Mouse (Mus musculus): Measurements from ENCODE around the gene Plpp3. TPM values are rescaled to one million over a fixed set of nuclear protein-coding genes. Genes with fewer than 3 reads are reported as not detected.

The Plpp3 gene
- total RNA-seq, 2 experiments from 2014 or later: 157 to 169 TPM

DNA sequence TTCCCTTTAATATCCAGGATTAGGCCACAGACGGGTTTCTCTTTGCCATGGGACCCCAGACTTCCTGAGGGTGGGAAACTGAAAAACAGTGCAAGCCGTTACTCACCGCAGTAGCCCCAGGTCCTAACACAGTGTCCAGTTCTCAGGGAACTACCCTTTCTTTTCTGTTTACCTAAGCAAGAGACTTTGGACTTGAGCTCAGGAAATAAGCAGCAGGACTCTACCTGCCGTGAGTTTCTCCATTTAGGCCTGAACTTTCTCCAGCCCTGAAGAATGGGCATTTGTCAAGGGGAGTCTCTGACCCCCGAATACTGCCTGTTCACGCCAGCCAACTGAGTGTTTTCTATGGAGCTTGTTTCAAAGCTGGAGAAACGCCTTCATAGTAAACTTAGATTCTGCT, 31.7 kb downstream of the Plpp3 start:
- DNase-seq: no peak

DNA sequence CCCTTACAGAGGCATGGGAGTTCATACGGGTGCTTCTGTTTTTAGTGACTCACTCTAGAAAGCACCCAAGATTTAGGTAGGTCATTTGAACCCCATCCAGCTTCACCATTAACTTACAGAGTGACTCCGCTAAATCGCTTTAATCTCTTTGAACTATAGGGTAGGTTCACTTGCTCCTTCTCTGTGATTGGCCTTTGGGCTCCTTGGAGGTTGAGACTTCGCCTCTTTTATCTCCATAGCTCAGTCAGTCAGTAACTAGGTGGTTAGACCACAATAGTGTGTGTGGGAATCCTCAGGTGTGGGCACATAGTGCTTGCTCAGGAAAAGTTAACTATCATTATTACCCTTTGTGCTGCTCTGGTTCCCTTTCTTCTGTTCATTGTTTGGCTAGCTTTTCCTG, 33.7 kb downstream of the Plpp3 start:
- no peak for DNase-seq

DNA sequence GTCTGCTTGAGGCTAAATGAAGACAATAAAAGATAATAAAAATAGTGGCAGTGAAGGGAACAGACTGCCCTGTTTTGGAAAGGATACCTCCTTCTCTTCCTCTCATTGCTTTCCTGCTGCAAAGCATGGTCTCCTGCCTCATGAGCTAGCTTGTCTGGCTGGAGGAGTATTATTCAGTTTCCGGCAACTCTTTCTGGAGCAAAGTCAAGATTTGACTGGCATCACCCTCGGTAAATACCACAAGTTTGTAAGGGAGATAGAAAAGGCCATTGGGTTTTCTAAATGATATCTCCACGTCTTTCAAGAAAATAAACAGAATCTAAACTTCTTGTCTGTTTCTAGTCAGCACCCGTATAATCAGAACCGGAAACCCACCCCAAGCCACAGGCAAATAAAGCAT, 34.4 kb downstream of the Plpp3 start:
- DNase-seq: no peak

DNA sequence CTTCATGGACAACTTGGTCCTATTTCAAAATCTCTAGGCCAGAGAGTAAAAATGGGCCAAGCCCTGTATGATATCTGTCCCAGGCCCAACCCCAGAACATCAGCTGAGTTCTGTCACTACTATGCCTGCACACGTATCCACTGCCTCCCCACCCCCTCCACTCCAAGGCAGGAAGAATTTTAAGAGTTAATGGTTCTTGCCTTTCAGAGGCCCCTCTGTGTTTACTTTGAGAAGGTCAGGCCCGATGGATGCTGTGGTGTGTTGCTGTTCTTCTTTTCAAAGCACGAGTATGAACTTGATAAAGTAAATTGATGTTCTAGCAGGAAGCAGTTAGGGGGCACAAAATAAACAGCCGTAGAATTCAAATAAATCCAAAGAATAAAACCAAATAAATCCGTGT, 35.5 kb downstream of the Plpp3 start:
- no peak for DNase-seq

DNA sequence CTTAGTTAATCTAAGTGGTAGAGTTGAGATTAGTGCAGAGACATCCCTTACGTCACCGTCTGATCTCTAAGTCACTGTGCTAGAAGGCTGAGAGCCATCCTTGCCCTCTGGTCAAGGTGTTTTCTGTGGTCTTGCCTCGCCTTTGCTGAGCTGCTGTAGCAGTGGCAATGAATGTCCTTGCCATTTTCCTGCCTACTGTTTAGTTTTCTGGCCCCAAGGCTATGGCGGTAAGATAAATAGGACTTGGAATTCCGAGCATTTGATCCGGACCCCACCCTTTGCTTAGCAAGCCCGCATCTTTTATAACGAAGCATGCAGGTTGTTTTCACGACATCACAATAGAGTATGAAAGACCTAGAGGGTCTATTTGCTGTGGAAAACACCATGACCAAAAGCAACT, 38.1 kb downstream of the Plpp3 start:
- DNase-seq: no peak

DNA sequence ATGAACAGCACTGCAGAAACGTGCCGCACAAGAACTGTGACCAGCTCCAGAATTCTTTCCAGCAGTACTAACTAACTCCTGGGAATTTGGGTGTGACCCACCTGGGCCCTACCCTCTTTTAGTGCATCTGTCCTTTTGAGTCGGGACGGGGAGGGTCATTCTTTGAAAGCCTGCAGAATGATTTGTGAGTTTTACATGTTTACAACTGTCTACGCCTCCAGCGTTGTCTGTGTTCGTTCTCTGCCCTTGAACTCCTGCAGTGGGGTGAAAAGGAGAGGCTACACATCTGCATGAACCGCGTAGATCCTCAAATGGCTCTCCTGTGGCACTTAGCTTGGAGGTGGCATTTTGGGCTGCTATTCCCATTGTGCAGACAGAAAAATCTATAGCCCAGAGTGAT, 39.0 kb downstream of the Plpp3 start:
- DNase-seq: no peak

DNA sequence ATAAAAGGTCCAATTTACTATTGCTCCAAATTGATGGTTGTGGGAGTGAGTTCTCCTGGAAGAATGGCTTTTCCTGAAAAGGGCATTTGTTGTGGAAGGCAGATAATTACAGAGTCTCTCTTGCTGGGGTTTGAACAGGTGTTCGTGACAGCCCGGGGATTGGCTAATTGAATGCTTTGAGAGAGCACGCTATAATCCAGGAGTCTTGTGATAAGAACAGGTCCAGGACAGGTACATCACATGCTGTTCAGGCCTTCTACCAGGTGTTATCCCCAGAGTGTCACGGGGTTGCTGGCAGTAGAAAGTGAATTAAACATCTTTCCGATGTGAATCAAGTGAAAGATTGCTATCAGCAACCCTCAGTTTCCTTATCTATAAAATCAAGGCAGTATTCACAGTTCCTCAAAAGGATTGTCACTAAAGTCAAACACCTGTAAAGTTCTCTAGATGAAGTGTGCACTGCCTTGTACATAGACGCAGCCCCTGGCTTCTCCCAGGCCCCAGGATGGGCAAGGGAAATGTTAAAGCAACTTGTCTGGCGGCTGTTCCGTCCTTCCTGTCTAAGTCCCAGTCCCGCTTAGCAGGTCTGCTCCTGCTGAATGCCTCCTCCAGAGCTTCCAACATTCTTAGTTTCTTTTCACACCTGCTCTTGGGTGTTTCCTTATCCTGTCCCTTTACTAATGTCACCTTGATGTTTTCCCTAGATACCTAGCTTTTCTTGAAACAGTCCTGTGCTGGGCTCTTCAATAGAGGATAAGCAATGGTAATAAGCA, 40.0 kb downstream of the Plpp3 start:
- DNase-seq: no peak

DNA sequence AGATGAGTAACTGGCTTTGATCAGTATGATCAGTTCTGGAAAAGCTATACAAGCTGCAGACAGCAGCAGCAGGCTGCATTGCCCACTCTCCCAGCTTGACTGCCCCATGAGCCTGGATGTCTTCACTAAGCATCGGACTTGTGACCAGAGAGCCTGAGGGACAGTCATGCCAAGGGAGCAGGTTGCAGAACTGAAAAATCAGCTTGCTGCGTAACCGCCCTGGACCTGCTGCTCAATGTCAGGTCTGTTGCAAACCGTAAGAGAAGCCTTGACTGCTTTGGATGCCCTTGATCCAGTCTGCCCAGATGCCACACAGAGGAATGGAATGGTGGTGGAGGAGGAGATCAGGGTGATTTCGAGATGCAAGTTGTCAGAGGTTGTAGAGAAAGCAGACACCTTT, 41.5 kb downstream of the Plpp3 start:
- DNase-seq: peak; percentile 73

DNA sequence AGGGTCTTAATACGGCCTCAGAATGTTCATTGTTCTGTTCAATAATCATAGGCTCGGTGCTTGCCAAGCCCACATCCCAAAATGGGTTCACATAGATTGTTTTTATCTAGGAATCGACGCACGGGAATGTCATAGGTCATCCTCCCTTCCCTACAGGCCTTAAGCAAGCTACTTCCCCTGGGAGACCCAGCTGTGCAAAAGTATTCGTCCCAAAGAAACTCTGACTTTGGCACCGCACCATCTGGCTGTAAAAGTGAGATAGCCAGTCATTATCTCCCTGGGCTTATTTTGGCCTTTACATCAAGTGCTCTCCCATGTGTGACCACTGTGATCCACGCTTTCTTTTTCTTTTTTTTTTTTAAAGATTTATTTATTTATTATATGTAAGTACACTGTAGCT, 42.2 kb downstream of the Plpp3 start:
- peak; percentile 69 for DNase-seq

DNA sequence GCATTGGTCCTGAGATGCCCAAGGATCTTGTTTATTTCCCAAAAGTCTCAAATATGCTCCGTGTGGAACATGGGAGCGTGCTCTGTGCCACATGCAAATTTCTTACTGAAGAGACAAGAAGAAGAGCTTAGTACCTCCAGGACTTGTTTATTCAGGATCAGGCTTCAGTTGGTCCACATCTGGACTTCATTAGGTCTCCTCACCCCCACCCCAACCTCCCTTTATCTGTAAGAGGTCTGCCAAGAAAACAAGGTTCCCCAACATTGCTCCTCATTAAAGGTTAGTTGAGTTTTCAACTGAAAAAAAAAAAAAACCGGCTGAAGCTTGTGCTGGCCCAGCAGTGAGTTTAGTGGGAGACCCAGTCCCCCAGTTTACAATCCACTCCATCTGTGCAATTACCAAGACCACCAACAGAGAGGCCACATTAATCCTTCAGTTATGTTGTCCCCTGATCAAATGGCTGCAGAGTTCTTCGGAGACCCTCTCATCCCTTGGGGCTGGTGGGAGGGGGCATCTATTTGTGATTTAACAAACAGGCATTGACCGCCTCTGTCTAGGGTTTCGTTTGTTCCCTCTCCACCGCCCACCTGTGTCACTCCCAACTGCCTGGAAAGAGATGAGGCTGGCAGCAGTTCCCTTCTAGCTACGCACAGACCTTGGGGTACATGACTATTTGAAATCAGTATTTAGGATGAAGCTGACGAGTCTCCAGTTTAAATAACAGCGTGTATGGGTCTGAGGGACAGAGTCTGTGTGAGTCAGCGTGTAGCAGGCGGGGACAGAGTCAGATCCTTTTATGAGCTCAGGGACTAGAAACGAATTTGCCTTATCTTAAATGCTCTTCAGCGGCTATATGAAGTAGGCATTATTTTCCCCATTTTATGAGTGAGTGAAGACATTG, 43.7 kb downstream of the Plpp3 start:
- DNase-seq: peak; percentile 30

DNA sequence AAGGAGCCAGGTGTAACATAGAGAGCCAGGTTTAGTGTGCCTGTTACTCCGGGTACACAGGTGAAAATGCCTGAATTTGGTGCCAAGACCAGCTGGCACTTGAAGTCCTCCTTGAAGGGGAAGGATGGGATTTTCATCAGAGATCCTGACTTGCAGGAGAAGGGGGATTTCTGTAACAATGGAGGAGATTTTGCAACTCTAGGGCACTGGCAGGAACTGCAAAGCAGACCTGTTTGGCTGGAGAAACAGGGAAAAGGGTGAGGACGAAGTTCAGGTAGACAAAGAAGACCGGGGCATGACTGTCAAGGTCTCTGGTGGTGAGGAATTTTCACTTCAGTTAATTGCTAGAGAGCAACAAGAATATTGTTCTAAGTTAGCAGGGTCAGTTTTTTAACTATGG, 45.3 kb downstream of the Plpp3 start:
- DNase-seq: no peak

DNA sequence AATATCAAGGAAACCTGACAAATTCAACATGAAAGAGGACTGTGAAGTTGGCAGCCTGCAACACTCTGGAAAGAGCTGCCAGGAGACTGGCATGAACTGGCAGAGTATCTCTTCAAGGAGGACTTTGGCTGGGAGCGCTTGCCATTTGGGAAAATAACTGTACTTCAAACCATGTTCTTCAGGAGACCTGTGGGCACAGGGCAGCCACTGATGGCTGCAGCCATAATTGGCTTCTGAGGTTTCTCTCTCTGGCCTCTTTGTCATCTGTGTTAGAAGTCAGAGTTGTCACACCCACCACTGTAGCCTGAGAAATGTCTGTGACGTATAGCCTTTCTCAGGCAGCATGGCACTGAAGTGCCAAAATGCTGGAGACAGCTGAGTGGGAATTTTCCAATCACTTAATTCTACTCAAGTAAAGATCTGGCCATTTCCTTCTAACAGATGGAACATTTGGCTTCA, 46.2 kb downstream of the Plpp3 start:
- peak; percentile 58 for DNase-seq

DNA sequence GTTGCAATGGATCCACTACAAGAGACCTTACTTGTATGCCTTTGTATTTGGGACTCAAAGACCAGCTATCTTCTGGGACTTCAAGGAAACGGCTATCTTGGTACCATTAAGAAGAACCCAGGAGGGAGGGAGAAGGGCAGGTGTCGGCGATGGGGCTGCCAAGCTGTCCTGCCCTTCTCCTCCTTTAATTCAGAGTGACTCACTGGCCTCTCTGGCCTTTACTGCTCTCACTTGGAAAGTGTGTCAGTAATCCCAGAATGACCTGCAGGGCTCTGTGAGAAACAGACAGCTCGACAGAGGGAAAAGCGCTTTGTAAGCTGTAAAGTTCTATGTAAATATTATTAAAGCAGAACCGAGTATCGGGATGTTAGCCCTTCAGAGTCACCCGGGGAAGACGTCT, 46.9 kb downstream of the Plpp3 start:
- peak; percentile 53 for DNase-seq

DNA sequence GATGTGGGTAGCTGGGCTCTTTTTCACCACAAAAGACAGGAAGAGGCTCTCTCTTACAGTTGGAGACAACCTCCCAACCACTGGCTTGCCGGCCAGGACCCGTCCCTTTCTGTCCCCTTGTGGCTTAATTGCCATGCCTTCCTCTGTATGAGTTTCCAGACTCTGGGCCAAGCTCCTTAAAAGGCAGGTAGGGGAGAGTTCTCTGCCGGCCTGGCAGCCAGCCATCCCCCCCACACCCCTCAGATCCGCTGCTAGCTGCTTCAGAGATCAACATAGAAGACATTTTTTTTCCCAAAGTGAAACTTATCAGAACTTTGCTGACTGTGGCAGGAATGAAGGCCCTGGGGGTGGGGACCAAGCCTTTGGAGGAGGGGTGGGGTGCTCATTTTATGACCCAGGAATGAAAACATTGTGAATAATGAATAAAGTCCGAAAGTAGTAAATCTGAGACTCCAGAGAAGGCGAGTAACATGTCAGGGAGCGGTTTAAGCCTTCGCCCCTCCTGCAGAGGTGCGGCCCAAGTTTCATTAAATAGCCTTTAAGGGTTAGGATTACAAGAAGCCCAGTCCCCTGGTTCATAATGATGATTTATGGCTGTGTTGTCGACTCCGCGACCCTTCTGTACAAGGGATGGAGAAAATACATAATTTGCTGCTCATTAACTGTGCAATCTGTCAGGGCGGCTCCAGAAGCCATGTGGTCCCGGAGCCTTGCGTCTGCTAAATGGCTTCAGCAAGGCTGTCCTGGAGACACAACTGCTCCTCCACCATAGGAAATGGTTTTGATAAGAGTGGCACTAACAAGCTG, 48.1 kb downstream of the Plpp3 start:
- peak; percentile 71 for DNase-seq

DNA sequence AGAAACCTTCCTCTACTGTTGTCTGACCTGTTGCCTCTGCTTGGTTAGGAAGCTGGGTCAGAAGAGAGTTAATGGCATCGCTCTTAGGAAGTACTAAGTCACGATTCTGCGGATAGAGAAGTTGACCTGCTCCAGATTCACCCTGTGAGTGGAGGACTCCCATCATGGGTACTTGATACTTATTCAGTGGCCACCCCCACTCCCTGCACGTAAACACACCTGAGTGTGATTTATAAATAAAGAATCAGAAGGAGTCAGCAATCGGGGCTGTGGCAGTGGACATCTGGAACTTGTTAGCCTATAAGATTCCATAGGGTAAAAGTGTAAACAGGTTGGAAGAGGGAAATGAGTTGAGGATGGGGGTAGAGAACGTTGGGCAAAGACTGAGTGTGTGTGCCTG, 49.0 kb downstream of the Plpp3 start:
- no peak for DNase-seq

DNA sequence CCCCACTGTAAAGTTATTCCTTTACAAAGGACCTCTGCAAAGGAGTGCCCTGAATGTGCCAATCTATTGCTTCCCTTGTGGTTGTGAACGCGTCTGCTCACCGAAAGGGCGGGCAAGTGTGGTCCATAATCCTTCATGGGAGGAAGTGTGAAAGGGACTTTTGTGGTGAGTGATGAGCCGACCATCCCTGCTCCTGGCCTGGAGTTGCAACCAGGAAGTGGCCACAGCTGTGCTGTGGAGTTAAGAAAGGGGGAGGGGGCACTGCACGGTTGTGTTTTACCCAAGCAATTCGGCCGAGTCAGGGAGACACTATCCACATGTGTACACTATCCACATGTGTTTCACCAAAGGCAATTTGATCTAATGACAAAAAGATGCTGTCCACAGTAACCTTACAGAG, 49.8 kb downstream of the Plpp3 start:
- no peak for DNase-seq

DNA sequence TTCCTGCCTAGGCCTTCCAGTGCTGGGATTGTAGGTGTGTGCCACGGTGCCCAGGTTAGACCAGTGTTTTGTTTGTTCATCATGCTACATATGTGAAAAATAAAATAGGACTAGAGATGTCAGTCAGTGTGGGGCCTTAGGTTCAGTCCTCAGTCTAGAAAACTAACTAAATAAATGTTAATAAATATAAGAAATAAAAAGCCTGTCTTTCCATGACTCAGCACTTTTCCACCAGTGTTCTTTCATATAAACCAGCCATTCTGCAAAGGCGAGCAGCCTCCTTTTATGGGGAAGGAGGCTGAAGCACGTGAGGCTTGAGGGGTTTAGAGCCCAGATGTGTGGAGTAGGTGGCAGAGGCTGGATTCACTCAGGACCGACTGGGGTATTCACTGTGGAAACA, 50.5 kb downstream of the Plpp3 start:
- DNase-seq: no peak

DNA sequence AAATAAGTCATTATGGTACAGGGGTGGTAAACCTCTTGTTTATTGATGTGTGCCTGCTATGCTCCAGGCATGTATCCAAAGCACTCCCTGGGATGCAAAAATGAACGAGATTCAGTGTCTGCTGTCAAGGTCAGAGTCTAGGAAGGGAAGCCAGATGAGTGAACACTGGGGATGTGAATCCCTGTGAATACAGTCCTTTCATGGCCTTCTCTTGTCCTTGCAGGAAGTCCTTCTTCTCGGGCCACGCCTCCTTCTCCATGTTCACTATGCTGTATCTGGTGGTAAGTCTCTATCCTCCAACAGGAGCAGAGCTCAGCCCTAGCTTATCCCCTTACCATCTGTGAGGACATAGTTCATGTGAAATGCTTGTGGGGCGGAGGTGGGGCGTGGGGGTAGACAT, 51.8 kb downstream of the Plpp3 start:
- DNase-seq: peak; percentile 37

DNA sequence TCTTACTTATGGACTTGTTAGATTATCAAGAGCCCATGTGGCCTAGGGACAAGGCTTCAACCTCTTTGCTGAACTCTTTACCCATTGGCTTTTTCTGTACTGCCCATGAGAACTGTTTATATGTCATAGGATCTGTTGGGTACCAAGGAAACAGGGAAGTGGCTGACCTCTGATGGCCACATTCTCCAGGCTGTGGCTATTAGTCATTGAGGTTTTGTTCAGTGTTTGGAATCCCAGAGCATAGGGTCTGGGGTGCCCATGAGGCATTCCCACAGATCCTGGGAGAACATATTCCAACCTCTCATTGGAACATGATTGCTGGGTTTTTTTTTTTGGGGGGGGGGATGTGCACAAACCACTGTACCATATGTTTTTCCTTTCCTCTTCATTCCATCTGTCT, 56.2 kb downstream of the Plpp3 start:
- no peak for DNase-seq

DNA sequence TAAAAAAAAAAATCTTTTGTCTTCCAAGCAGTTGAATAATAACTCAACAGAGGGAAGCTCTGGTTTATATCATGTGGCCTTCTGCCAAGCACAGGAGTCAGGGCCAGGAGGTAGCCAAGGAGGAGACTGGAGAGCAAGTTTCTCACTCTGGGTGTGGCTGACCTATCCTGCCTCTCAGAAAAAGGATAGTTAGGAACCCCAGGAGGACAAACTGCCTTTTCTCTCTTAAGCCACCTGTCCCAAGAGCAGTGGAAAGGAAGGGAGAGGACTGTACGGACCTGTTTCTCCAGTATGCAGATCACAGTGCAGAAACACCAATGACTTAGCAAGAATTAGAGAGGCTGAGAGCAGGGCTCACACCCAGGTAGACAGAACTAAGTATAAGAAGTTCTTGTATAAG, 57.3 kb downstream of the Plpp3 start:
- peak; percentile 68 for DNase-seq

DNA sequence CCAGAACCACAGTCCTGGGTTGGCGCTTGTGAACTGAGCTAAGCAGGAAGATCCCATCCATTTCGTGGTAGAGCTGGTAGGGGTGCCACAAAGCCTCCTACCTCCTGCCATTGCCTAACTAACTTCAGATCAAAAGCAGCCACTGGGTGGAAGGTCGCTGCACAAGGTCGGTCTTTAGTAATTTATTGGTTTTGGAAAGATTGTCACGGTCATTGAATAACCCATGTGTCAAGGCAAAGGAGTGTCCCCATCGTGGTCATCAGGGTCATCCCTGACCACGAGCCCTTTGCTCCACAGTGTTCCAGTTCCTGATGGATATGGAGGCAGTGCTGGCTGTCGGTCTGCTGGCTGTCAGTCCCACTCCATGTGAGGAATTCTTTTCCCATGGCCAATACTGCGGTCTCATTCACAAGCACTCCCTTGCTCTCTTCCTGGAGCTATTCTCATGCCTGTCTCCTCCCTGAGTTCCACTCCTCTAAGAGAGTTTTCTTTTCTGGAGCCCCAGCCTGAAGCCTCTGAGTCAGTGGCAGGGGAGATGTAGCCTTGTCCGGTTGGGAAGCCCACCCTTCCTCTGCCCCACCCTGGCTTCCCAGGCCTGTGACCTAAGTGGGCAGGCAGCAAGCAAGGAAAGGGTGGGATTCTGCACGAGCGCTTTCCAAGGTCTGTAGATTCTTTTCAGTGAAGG, 58.7 kb downstream of the Plpp3 start:
- peak; percentile 71 for DNase-seq

DNA sequence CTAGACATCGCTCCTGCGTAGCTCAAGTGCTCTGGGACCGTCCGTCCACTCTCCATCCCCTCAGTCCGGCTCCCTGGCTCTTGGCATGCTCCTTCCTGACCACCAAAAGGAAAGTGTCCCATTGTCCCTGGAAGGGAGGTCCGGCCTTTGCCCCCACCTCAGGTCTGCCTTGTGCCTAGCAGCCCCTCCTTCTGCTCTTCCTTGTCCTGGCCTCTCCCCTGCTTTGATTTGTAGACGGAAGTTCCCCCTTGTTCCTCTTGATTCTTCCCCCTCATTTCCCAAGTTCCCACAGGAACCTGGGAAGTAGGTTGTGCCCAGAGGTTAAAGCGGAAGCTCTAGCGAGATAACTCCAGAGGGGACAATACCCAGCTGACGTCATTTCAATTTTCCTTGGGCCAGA, 61.1 kb downstream of the Plpp3 start:
- DNase-seq: no peak

All from adrenal gland, postnatal 10 days (tissue).